Mouse (Mus musculus) hindbrain, embryonic 10.5 days (tissue): ENCODE measurements at regions not wholly inside any gene's neighbourhood (a gene's known extent, or its start where the extent isn't known, plus 50 kb on each side); places are given as distances from the start of the nearest gene placed in this dataset.

Experiments
- DNase-seq: peaks from one replicate; pipeline ENCODE4 v3.0.0-alpha.2; 2017; ENCODE audit warnings: low spot score
- H3K27ac ChIP-seq: fragments of 300-500 bp; sonication (generic); 2 replicates; pipeline ENCODE4 v1.5.1; 2016; ENCODE audit warnings: mild to moderate bottlenecking, moderate library complexity
- H3K27me3 ChIP-seq: fragments of 300-500 bp; sonication (generic); 2 replicates; pipeline ENCODE4 v1.6.1; 2016; ENCODE audit warnings: mild to moderate bottlenecking; ENCODE audit not compliant: poor library complexity, insufficient read depth, severe bottlenecking
- H3K36me3 ChIP-seq: fragments of 300-500 bp; sonication (generic); 2 replicates; pipeline ENCODE4 v1.6.1; 2016; ENCODE audit warnings: mild to moderate bottlenecking, moderate library complexity
- H3K4me1 ChIP-seq: fragments of 300-500 bp; sonication (generic); replicated peaks from 2 replicates; pipeline ENCODE4 v1.6.1; 2016; ENCODE audit warnings: mild to moderate bottlenecking
- H3K4me3 ChIP-seq: fragments of 300-500 bp; sonication (generic); 2 replicates; pipeline ENCODE4 v1.5.1; 2016; ENCODE audit warnings: mild to moderate bottlenecking, moderate library complexity
- H3K9me3 ChIP-seq: fragments of 300-500 bp; sonication (generic); 2 replicates; pipeline ENCODE4 v1.6.1; 2016; ENCODE audit warnings: mild to moderate bottlenecking, moderate library complexity
- WGBS: fragments of 180-500 bp; shearing (Covaris S2); methylation state at CpG from one replicate; pipeline ENCODE4 v1.1.7; 2016; 5-methylcytosine and 5-hydroxymethylcytosine counted together

DNA sequence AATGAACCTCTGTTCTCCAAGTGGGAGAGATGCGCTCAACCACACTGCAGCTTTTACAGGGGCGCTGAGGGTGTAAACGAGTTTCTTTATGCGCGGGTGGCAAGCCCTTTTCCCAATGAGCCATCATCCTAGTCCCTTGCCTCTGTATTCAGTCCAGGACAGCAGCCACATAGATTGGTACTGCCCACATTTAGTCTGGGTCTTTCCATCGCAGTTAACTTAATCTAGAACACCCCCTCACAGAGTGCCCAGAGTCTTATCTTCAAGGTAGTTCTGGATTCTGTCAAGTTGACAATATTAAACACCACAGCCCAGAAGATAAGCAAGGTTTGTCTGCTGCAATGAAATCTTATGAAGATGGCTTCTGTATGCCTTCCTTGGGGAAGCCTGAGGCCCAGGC lies 76.6 kb upstream of the Cxcr4 start:
- no peaks in the 10 kb centered on the region for H3K36me3 ChIP-seq
- H3K4me1 ChIP-seq, result peaks cover 29% of the 10 kb centered on the region
- H3K27me3 ChIP-seq, result no peaks in the 10 kb centered on the region
- WGBS, result 82% methylated on average over 6 of the region's 6 CpGs
- no peaks in the 10 kb centered on the region for H3K9me3 ChIP-seq
- H3K4me3 ChIP-seq, result no peak overlapping the region
- no peak for DNase-seq
- H3K27ac ChIP-seq, result peak overlapping the region; percentile 79

GRCm38 (mm10) chr1:128667121-128667762 lies 75.1 kb upstream of the Cxcr4 start:
- Histone ChIP-seq H3K4me3 (no peak overlapping the region), H3K36me3 (no peaks in the 10 kb centered on the region), H3K27ac (no peak overlapping the region), H3K9me3 (no peaks in the 10 kb centered on the region), H3K27me3 (no peaks in the 10 kb centered on the region), H3K4me1 (peaks cover 29% of the 10 kb centered on the region)
- 87% methylated on average over 4 of the region's 4 CpGs for WGBS
- DNase-seq, result no peak

- no peaks in the 10 kb centered on the region for H3K36me3 ChIP-seq
- peaks cover 13% of the 10 kb centered on the region for H3K4me1 ChIP-seq
- H3K27ac ChIP-seq, result no peak overlapping the region
- H3K4me3 ChIP-seq, result no peak overlapping the region
- H3K9me3 ChIP-seq, result no peaks in the 10 kb centered on the region
- no peaks in the 10 kb centered on the region for H3K27me3 ChIP-seq
- WGBS, result 93% methylated on average over 2 of the region's 2 CpGs
- no peak for DNase-seq
Observed at GRCm38 (mm10) chr1:128663207-128663606, 71.1 kb upstream of the Cxcr4 start.

DNA sequence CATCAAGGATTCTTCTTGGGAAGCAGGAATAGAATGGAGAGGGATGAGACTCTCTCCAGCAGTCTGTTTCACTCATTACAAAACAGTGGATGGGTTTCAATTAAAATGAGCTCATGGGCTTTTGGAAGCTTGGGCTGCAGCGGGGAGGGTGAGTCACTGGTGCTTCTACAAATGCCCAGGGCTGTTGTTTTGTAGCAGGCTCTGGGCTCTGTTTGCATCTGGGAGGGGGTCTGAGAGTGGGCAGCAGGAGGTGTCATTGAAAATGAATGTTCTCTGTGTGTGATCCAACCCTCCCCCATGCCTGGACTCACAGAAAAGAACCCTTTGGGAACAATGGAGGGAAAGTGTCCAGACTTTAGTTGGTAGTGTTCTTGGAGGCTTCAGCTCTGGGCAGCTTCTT lies 67.8 kb upstream of the Cxcr4 start:
- no peak for DNase-seq
- WGBS, result 38% methylated on average over 1 of the region's 1 CpGs
- H3K36me3 ChIP-seq, result no peaks in the 10 kb centered on the region
- H3K4me1 ChIP-seq, result peaks cover 17% of the 10 kb centered on the region
- peaks cover 5% of the 10 kb centered on the region; the same call in 1 of the 2 replicates for H3K27me3 ChIP-seq
- peak overlapping the region; percentile 63 for H3K27ac ChIP-seq
- H3K4me3 ChIP-seq, result no peak overlapping the region
- no peaks in the 10 kb centered on the region for H3K9me3 ChIP-seq

DNA sequence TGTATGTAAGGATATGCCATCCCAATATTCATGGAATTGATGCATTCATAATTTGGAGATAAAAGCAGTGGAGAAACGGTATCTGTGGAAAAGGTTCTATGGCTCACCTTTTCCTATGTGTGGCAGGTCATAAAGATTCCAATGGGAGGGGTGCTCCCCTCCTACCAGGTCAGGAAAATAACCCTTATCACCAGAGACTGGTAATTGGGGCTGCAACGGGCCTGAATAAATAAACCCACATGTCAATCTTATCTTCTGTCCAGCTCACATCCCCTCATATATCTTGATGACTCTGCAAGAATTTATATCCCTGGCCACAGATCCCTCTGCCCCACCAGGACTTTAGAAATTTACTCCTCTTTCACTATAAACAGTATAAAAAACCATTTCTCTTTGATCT lies 66.7 kb upstream of the Cxcr4 start:
- H3K36me3 ChIP-seq, result no peaks in the 10 kb centered on the region
- DNase-seq, result no peak
- H3K9me3 ChIP-seq, result no peaks in the 10 kb centered on the region
- peaks cover 7% of the 10 kb centered on the region; the same call in 1 of the 2 replicates for H3K27me3 ChIP-seq
- H3K4me3 ChIP-seq, result no peak overlapping the region
- H3K27ac ChIP-seq, result no peak overlapping the region
- H3K4me1 ChIP-seq, result peaks cover 23% of the 10 kb centered on the region
- 69% methylated on average over 2 of the region's 2 CpGs for WGBS

- Histone ChIP-seq H3K27ac (no peak overlapping the region), H3K4me1 (peaks cover 25% of the 10 kb centered on the region), H3K9me3 (no peaks in the 10 kb centered on the region), H3K27me3 (peaks cover 14% of the 10 kb centered on the region; the same call in 1 of the 2 replicates), H3K36me3 (no peaks in the 10 kb centered on the region), H3K4me3 (no peak overlapping the region)
- WGBS, result 60% methylated on average over 5 of the region's 5 CpGs
- no peak for DNase-seq
Observed at GRCm38 (mm10) chr1:128654099-128654862, 62.2 kb upstream of the Cxcr4 start.

DNA sequence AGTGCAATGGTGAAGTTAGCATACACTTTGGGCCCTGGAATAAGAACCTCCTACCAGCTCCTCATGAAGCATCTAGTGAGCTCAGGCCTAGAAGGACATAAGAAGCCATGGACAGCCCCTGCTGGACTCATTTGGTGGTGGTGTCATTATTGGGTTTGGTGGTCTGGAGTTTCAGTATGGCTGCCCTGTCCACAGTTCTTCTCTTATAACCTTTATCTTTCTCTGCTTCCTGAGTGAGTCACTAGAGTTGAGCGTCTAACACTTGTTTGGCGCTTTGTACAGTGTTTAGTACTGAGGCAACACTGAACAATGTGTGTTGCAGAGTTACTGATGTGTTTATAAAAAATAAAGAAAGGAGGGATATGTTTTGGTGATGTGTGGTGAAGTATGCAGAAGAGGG lies 58.5 kb upstream of the Cxcr4 start:
- 93% methylated on average over 2 of the region's 2 CpGs for WGBS
- Histone ChIP-seq H3K4me1 (peaks cover 24% of the 10 kb centered on the region), H3K9me3 (no peaks in the 10 kb centered on the region), H3K27ac (peak overlapping the region; percentile 2; the same call in 1 of the 2 replicates), H3K36me3 (no peaks in the 10 kb centered on the region), H3K4me3 (no peak overlapping the region), H3K27me3 (peaks cover 14% of the 10 kb centered on the region; the same call in 1 of the 2 replicates)
- no peak for DNase-seq

DNA sequence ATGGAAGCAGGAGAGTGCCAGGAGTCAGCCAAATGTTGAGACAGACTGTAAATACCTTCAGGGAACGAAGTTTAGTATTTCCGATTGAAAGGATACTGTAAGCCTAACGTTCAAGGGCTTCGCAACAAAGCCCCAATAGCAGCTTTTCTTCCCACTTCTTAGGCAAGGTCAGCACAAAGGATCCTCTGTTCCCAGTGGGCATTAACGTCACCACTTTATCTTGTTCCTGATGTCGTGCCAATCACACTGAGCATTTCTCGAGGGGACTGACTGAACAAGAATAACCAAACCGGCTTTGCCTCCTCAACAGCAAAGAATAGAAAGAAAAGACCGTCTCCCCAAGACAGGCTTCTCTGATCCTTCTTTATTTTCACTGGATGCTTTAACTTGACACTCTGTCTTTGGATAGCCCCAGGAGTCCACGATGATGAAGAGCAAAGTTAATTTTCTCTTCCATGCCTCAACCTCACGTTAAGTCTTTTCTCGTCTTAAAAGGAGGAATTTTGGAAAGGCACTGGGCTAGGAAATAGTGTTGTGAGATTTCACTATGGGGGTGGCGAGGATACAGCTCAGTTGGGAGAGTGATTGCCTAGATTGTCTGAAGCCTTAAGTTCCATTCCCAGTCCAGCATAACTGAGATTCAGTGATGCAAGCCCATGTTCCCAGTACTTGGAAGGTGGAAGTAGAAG lies 57.5 kb upstream of the Cxcr4 start:
- H3K36me3 ChIP-seq, result no peaks in the 10 kb centered on the region
- no peak overlapping the region; the same call in 1 of the 2 replicates for H3K27ac ChIP-seq
- H3K27me3 ChIP-seq, result peaks cover 9% of the 10 kb centered on the region; the same call in 1 of the 2 replicates
- peak; percentile 30 for DNase-seq
- no peak overlapping the region for H3K4me3 ChIP-seq
- H3K9me3 ChIP-seq, result no peaks in the 10 kb centered on the region
- H3K4me1 ChIP-seq, result peaks cover 20% of the 10 kb centered on the region
- WGBS, result 34% methylated on average over 13 of the region's 13 CpGs

DNA sequence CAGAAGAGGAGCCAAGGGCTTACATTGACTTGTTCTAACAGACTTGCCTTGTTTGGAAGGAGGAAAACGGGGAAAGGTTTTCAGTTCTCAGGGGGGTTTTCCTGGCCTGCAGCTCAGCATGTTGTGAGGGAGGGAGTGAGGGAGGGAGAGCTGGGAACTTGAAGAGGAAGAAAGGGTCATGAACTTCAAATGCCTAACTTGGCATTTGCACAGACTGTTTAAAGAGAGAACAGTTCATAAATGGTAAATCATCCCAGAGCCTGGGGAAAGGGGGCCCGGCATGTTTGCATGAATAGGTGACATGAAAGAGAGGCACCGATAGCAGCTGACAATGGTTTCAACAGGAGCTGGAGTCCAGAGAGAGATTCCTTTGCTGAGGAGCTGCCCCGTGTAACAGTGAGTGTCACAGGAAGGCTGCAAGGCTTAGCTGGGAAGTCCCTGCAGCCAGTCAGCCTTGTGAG lies 51.3 kb upstream of the Cxcr4 start:
- no peaks in the 10 kb centered on the region for H3K36me3 ChIP-seq
- peaks cover 11% of the 10 kb centered on the region; the same call in 1 of the 2 replicates for H3K27me3 ChIP-seq
- H3K27ac ChIP-seq, result peak overlapping the region; percentile 60
- no peak overlapping the region for H3K4me3 ChIP-seq
- peak; percentile 32 for DNase-seq
- WGBS, result 8% methylated on average over 4 of the region's 4 CpGs
- no peaks in the 10 kb centered on the region for H3K9me3 ChIP-seq
- H3K4me1 ChIP-seq, result peaks cover 32% of the 10 kb centered on the region

GRCm38 (mm10) chr1:128642212-128642611 lies 50.1 kb upstream of the Cxcr4 start:
- Histone ChIP-seq H3K4me1 (peaks cover 32% of the 10 kb centered on the region), H3K9me3 (no peaks in the 10 kb centered on the region), H3K27ac (peak overlapping the region; percentile 60; the same call in 1 of the 2 replicates), H3K4me3 (no peak overlapping the region), H3K27me3 (peaks cover 11% of the 10 kb centered on the region; the same call in 1 of the 2 replicates), H3K36me3 (no peaks in the 10 kb centered on the region)
- DNase-seq, result no peak
- WGBS, result 83% methylated on average over 2 of the region's 2 CpGs
